ENCODE assay signal across 24 mouse cellular contexts in genomic region chrX:97369206-97369605, GRCm38 (mm10). TPM values are rescaled to one million over a fixed set of nuclear protein-coding genes. Genes with fewer than 3 reads are reported as not detected.
DNase-seq lines count a peak whose midpoint lies in the region; ATAC-seq and TF ChIP-seq lines count a peak whose summit lies in the region.
"Had no signal": no experiment of that assay in that cellular context is flagged by ENCODE, and none has a peak within 500 bp of the region (broad histone marks: within the 10 kb centered on the region; RNA-seq: fewer than 3 reads in every experiment).

No protein-coding gene starts in this region.

- H3K27ac ChIP-seq in limb, embryonic 14.5 days (replicated peaks; ENCODE audit: low read depth, low read length) = no peak overlapping the region
- no peak overlapping the region for H3K27ac ChIP-seq in limb, embryonic 10.5 days
- H3K27ac ChIP-seq in embryonic facial prominence, embryonic 14.5 days (replicated peaks; ENCODE audit: low read depth, low read length) = no peak overlapping the region
- H3K27ac ChIP-seq in forebrain, embryonic 15.5 days (replicated peaks) = no peak overlapping the region
- H3K27ac ChIP-seq: embryonic facial prominence, embryonic 12.5 days; embryonic facial prominence, embryonic 15.5 days; forebrain, embryonic 10.5 days; forebrain, embryonic 12.5 days had no signal

- ATAC-seq in limb, embryonic 14.5 days (ENCODE audit: low FRiP score, low read depth) = no peak
- no peak for ATAC-seq in embryonic facial prominence, embryonic 14.5 days (ENCODE audit: low read depth)
- no peak for ATAC-seq in forebrain, embryonic 15.5 days (replicated peaks)
- ATAC-seq: activated CD4-positive, CD25-positive, alpha-beta regulatory T cell, adult 4 months; forebrain, embryonic 14.5 days; forebrain, postnatal 0 days; Patski had no signal

- H3K4me1 ChIP-seq in limb, embryonic 14.5 days (ENCODE audit: control insufficient read depth, insufficient read depth, low read length) = no peaks in the 10 kb centered on the region
- H3K4me1 ChIP-seq in limb, embryonic 10.5 days = no peaks in the 10 kb centered on the region
- H3K4me1 ChIP-seq in embryonic facial prominence, embryonic 14.5 days (ENCODE audit: control insufficient read depth, insufficient read depth, low read length) = no peaks in the 10 kb centered on the region
- no peaks in the 10 kb centered on the region for H3K4me1 ChIP-seq in forebrain, embryonic 15.5 days
- H3K4me1 ChIP-seq: embryonic facial prominence, embryonic 12.5 days; embryonic facial prominence, embryonic 15.5 days; forebrain, embryonic 10.5 days; forebrain, embryonic 12.5 days had no signal

- no peak for TF ChIP-seq POLR2A in limb, embryonic 14.5 days (IDR thresholded peaks at IDR 0.05; ENCODE audit: borderline replicate concordance, extremely low read depth, insufficient read depth, insufficient read length)

- no peaks in the 10 kb centered on the region for H3K27me3 ChIP-seq in limb, embryonic 14.5 days (ENCODE audit: control insufficient read depth, insufficient read depth, low read length)
- H3K27me3 ChIP-seq in limb, embryonic 10.5 days (ENCODE audit: low read depth, poor library complexity, severe bottlenecking) = no peaks in the 10 kb centered on the region; the same call in 1 of the 2 replicates
- H3K27me3 ChIP-seq in embryonic facial prominence, embryonic 14.5 days (replicated peaks; ENCODE audit: control insufficient read depth, insufficient read depth, low read length) = no peaks in the 10 kb centered on the region
- H3K27me3 ChIP-seq in forebrain, embryonic 15.5 days = no peaks in the 10 kb centered on the region
- H3K27me3 ChIP-seq: embryonic facial prominence, embryonic 12.5 days; embryonic facial prominence, embryonic 15.5 days; forebrain, embryonic 12.5 days had no signal

- H3K36me3 ChIP-seq in limb, embryonic 14.5 days (ENCODE audit: control insufficient read depth, insufficient read depth, low read length) = no peaks in the 10 kb centered on the region
- H3K36me3 ChIP-seq in limb, embryonic 10.5 days = no peaks in the 10 kb centered on the region
- H3K36me3 ChIP-seq in embryonic facial prominence, embryonic 14.5 days (ENCODE audit: control insufficient read depth, insufficient read depth, low read length) = no peaks in the 10 kb centered on the region
- no peaks in the 10 kb centered on the region for H3K36me3 ChIP-seq in forebrain, embryonic 15.5 days
- H3K36me3 ChIP-seq: embryonic facial prominence, embryonic 12.5 days; embryonic facial prominence, embryonic 15.5 days; forebrain, embryonic 10.5 days; forebrain, embryonic 12.5 days had no signal

- WGBS in limb, embryonic 14.5 days = 25% methylated on average over 1 of the region's 1 CpGs
- 42% methylated on average over 1 of the region's 1 CpGs for WGBS in limb, embryonic 10.5 days
- WGBS in embryonic facial prominence, embryonic 14.5 days = 24% methylated on average over 1 of the region's 1 CpGs
- WGBS in forebrain, embryonic 15.5 days = 68% methylated on average over 1 of the region's 1 CpGs

- H3K9ac ChIP-seq in limb, embryonic 14.5 days (ENCODE audit: low read depth, low read length, severe bottlenecking) = no peak overlapping the region
- H3K9ac ChIP-seq in embryonic facial prominence, embryonic 14.5 days (ENCODE audit: low read depth, low read length) = no peak overlapping the region
- H3K9ac ChIP-seq in forebrain, embryonic 15.5 days (replicated peaks) = no peak overlapping the region
- H3K9ac ChIP-seq: embryonic facial prominence, embryonic 12.5 days; embryonic facial prominence, embryonic 15.5 days; forebrain, embryonic 12.5 days; forebrain, postnatal 0 days had no signal

- peak; percentile 5 for DNase-seq in embryo, embryonic 11 days
- DNase-seq in embryo, embryonic 10 days (ENCODE audit: low spot score) = no peak
- DNase-seq in limb, embryonic 14.5 days (ENCODE audit: low spot score) = peak; percentile 29
- no peak for DNase-seq in limb, embryonic 10.5 days (ENCODE audit: low spot score)
- peak; percentile 64 for DNase-seq in embryonic facial prominence, embryonic 14.5 days (ENCODE audit: low spot score)
- DNase-seq in retina, postnatal 1 day = no peak
- DNase-seq: adrenal gland, adult 8-10 months; adrenal gland, postnatal 14 days; adrenal gland, postnatal 36 days; cerebellum, adult 11-12 months; cerebellum, adult 2 months; cerebellum, adult 9-10 months; cerebellum, postnatal 10 days; cerebellum, postnatal 25 days; forebrain, postnatal 0 days had no signal

- H3K9me3 ChIP-seq in limb, embryonic 14.5 days (ENCODE audit: control insufficient read depth, low read length) = no peaks in the 10 kb centered on the region
- no peaks in the 10 kb centered on the region for H3K9me3 ChIP-seq in limb, embryonic 10.5 days (replicated peaks)
- H3K9me3 ChIP-seq in embryonic facial prominence, embryonic 14.5 days (ENCODE audit: control insufficient read depth, low read length) = no peaks in the 10 kb centered on the region
- no peaks in the 10 kb centered on the region for H3K9me3 ChIP-seq in forebrain, embryonic 15.5 days
- H3K9me3 ChIP-seq: embryonic facial prominence, embryonic 12.5 days; embryonic facial prominence, embryonic 15.5 days; forebrain, embryonic 10.5 days; forebrain, embryonic 12.5 days had no signal

- H3K4me3 ChIP-seq in limb, embryonic 14.5 days (replicated peaks; ENCODE audit: low read length) = no peak overlapping the region
- H3K4me3 ChIP-seq in limb, embryonic 10.5 days = no peak overlapping the region
- H3K4me3 ChIP-seq in embryonic facial prominence, embryonic 14.5 days (ENCODE audit: low read depth, low read length) = no peak overlapping the region
- H3K4me3 ChIP-seq in forebrain, embryonic 15.5 days = no peak overlapping the region
- H3K4me3 ChIP-seq: embryonic facial prominence, embryonic 12.5 days; embryonic facial prominence, embryonic 15.5 days; erythroblast, embryonic 14.5 days; forebrain, embryonic 10.5 days; forebrain, embryonic 12.5 days had no signal

- no peak overlapping the region for H3K4me2 ChIP-seq in limb, embryonic 14.5 days (replicated peaks; ENCODE audit: low read depth, low read length, severe bottlenecking)
- H3K4me2 ChIP-seq in embryonic facial prominence, embryonic 14.5 days (ENCODE audit: low read depth, low read length) = no peak overlapping the region
- H3K4me2 ChIP-seq in forebrain, embryonic 15.5 days (replicated peaks) = no peak overlapping the region
- H3K4me2 ChIP-seq: embryonic facial prominence, embryonic 12.5 days; embryonic facial prominence, embryonic 15.5 days; forebrain, embryonic 12.5 days had no signal

RNA-seq across cellular contexts. Expression of gene Eda2r, which starts 7.8 kb away (rescaled TPM):
- 1.2 TPM in 2 replicates for polyA plus RNA-seq in limb, embryonic 14.5 days (2012; rRNA removed)
- 1.5 and 1.9 TPM in 2 replicates for polyA plus RNA-seq in limb, embryonic 14.5 days (2014; fragmentation: Nextera tagmentation; extraction: Ambion mirVana)
- polyA plus RNA-seq in limb, embryonic 10.5 days (2016; fragmentation: Nextera tagmentation; extraction: Ambion mirVana) = 1.0 and 1.7 TPM in 2 replicates
- 2.4 and 2.6 TPM in 2 replicates for polyA plus RNA-seq in embryonic facial prominence, embryonic 14.5 days (2014; fragmentation: Nextera tagmentation; extraction: Ambion mirVana)
- polyA plus RNA-seq in forebrain, embryonic 15.5 days (2015; fragmentation: Nextera tagmentation; extraction: Ambion mirVana) = 1.2 and 1.8 TPM in 2 replicates
- polyA plus RNA-seq: activated CD4-positive, CD25-positive, alpha-beta regulatory T cell, adult 4 months; erythroblast, embryonic 14.5 days had no signal

Comparison
In these comparisons a context has a peak if more than half of its experiments do, and no peak if none do; other contexts are left out.
1. DNase-seq: peak in embryo, embryonic 11 days (single experiment), limb, embryonic 14.5 days (single experiment) and embryonic facial prominence, embryonic 14.5 days (single experiment); none in embryo, embryonic 10 days (single experiment), limb, embryonic 10.5 days (single experiment) and retina, postnatal 1 day (single experiment).